Mouse (Mus musculus): ENCODE measurements around the gene Gm20388.
"Not testable (repeated sequence)": the region's sequence is repeated elsewhere in the genome, so short reads cannot be mapped to it uniquely, and the experiment has no call there.

Gene Gm20388

GRCm38 (mm10) chr8:122551265-122552051 lies 2640.8 kb downstream of the Gm20388 start, which contains the start of gene Piezo1:
TSS of gene Piezo1 (minus strand) at chr8:122551329.
- peak; percentile 91 to 92 for DNase-seq (ENCODE audit: low spot score in 2 of 2)

GRCm38 (mm10) chr8:122554786-122555185 lies 2644.1 kb downstream of the Gm20388 start:
- no peak for DNase-seq (ENCODE audit: low spot score in 2 of 2)

GRCm38 (mm10) chr8:122556030-122557009 lies 2645.7 kb downstream of the Gm20388 start:
- peak; percentile 70 to 81 for DNase-seq (ENCODE audit: low spot score in 2 of 2)

- no peak for DNase-seq (ENCODE audit: low spot score in 2 of 2)
Observed at GRCm38 (mm10) chr8:122557248-122558038, 2646.8 kb downstream of the Gm20388 start.

- no peak for DNase-seq (ENCODE audit: low spot score in 2 of 2)
Observed at GRCm38 (mm10) chr8:122558671-122559349, 2648.2 kb downstream of the Gm20388 start.

- DNase-seq (ENCODE audit: low spot score in 2 of 2), result peak in 1 of 2 experiments; percentile 52
Observed at GRCm38 (mm10) chr8:122561199-122561598, 2650.6 kb downstream of the Gm20388 start.

- DNase-seq (ENCODE audit: low spot score in 2 of 2), result no peak
Observed at GRCm38 (mm10) chr8:122564363-122565352, 2654.0 kb downstream of the Gm20388 start.

GRCm38 (mm10) chr8:122566766-122567165 lies 2656.1 kb downstream of the Gm20388 start:
- DNase-seq (ENCODE audit: low spot score in 2 of 2), result peak; percentile 51 to 73

- DNase-seq (ENCODE audit: low spot score in 2 of 2), result peak; percentile 94 to 95
Observed at GRCm38 (mm10) chr8:122567361-122568108, 2656.9 kb downstream of the Gm20388 start, which contains the start of gene Cdt1. TSS of gene Cdt1 (plus strand) at chr8:122568015.

- DNase-seq (ENCODE audit: low spot score in 2 of 2), result no peak
Observed at GRCm38 (mm10) chr8:122568109-122568504, 2657.5 kb downstream of the Gm20388 start.

GRCm38 (mm10) chr8:122568881-122569309 lies 2658.3 kb downstream of the Gm20388 start:
- no peak for DNase-seq (ENCODE audit: low spot score in 2 of 2)

- DNase-seq (ENCODE audit: low spot score in 2 of 2), result no peak
Observed at GRCm38 (mm10) chr8:122569329-122569728, 2658.7 kb downstream of the Gm20388 start.

- no peak for DNase-seq (ENCODE audit: low spot score in 2 of 2)
Observed at GRCm38 (mm10) chr8:122569996-122570395, 2659.4 kb downstream of the Gm20388 start.

GRCm38 (mm10) chr8:122571153-122571552 lies 2660.5 kb downstream of the Gm20388 start:
- DNase-seq (ENCODE audit: low spot score in 2 of 2), result no peak

- DNase-seq (ENCODE audit: low spot score in 2 of 2), result no peak
Observed at GRCm38 (mm10) chr8:122571750-122572267, 2661.2 kb downstream of the Gm20388 start.

- DNase-seq (ENCODE audit: low spot score in 2 of 2), result no peak
Observed at GRCm38 (mm10) chr8:122572751-122573150, 2662.1 kb downstream of the Gm20388 start.

- not testable (repeated sequence) for DNase-seq (ENCODE audit: low spot score in 2 of 2)
Observed at GRCm38 (mm10) chr8:122573176-122573575, 2662.5 kb downstream of the Gm20388 start.

GRCm38 (mm10) chr8:122573577-122573976 lies 2662.9 kb downstream of the Gm20388 start:
- DNase-seq (ENCODE audit: low spot score in 2 of 2), result no peak

All from heart, adult 9 months (tissue).